Mouse (Mus musculus) CH12F3 (cell line): ENCODE measurements around the gene Chkb.

Source experiments
- in situ Hi-C: fragments of 300-500 bp; cut with MboI; formaldehyde crosslinking; loops from 2 replicates; pipeline ENCODE4 v1.14.3; 2020; ENCODE audit warnings: low sequenced_read_pairs

The Chkb gene

DNA sequence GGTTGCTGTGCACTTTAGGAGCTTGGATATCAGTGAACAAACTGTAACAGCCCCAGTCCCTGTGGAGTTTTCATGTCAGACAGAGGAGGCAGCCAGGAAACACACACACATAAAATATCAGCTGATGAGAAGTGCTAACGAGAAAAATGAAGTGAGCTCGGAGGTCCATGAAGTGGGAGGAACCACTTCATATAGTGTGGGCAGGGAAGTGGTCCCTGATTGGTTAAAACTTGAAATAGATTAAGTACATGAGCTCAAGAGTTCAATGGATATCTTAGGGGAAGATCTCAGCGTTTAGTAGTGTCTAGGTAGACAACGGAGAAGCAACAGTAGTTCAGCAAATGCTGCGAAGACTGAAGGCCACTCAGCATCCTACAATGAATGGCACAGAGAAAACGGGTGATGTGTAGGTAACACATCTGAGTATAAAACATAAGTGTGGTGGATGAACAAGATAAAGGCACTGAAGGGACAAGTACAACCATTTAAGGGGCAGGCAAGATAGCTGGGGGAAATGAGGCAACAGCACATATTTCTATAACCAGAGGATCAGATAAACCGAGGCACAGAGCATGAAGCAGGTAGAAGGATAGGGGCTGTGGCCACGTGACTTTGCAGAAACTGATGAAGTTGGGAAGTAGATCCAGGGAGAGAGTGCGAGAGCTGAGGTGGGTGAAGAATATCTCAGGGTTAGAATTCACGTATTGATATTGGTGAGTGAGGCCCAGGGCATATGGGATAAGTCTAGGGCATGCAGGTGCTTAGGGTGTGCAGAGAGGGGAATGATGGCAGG is 24.7 kb downstream of the Chkb start:
- in situ Hi-C loops = no loop called here

DNA sequence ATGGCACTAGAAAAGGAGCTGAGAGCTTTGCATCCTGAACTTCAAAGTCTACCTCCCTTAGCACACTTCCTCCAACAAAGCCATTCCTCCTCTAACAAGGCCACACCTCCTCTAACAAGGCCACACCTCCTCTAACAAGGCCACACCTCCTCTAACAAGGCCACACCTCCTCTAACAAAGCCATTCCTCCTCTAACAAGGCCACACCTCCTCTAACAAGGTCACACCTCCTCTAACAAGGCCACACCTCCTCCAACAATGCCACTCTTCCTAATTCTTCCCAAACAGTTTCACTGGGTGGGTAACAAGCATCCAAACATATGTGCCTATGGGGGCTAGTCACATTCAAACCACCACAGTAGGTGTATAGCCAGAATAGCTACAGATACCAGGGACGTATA is 27.2 kb downstream of the Chkb start:
- in situ Hi-C loops = no loop called here

DNA sequence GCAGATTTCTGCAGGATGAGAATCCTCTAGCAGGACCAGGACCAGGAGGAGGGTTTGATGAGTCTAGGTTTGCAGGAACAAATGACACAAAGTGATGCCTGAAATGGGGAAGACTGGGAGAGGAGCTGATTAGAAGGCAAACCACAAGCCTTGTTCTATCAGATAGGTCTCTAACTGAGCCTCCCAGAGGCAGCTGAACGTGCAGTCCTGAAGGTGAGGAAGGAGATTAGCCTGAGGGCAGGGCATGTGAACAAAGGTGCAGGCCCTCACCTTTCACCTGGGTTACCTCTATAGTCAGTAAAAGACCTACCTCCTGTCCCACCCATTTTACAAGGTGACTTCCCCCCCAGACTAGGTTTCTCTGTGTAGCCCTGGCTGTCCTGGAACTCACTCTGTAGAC is 30.0 kb downstream of the Chkb start:
- in situ Hi-C loops = no loop called here

DNA sequence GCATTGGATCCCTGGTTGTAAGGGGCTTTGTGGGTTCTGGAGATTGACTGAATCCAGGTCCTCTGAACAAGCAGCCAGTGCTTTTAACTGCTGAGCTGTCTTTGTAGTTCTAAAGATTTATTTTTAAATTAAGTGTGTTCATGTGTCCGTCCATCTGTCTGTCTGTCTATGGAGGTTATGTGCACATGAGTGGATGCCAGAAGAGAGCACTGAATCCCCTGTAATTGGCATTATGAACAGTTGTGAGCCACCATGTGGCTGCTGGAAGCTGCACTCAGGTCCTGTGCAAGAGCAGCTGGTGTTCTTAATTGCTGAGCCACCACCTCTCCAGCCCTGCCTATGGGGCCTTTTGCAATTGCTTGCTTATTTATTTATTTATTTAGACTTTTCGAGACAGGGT is 31.6 kb downstream of the Chkb start:
- in situ Hi-C loops = no loop called here

DNA sequence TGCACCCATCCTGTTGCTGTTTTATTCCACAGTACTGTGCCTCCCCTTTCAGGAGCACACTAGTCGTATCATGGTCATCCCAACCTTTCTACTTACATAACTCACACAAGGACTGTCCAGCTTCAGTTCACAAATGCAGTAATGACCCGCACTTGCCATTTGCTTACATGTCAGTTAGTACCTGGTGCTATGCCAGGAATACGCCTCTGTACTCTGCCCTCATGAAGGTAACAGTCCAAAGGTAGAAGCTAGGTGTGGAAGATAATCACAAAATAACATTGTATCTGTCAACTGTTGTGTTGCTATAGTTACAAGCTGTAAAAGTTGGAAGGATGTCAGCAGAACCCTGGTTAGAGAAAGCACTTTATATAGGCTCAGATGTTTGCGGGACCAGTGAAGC is 32.8 kb downstream of the Chkb start:
- in situ Hi-C loops = no loop called here

DNA sequence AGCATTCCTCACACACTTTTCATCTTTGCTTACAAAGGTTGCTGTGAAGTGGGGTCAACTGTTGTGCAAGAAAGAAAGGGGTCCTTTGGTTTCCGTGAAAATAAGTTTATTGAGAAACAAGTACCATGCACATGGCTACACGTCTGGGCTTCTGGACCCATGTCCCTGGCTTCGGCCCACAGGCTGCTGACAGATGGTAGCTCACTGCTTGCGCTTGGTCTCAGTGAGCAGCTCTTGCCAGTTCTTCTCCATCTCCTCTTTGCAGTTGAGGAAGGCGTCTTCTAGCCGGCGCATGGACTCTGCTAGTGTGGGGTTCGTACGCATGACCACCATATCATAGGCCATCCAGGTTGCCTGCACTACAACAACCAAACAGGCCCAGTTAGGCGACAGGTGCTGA is 39.6 kb downstream of the Chkb start:
- in situ Hi-C loops = no loop called here

DNA sequence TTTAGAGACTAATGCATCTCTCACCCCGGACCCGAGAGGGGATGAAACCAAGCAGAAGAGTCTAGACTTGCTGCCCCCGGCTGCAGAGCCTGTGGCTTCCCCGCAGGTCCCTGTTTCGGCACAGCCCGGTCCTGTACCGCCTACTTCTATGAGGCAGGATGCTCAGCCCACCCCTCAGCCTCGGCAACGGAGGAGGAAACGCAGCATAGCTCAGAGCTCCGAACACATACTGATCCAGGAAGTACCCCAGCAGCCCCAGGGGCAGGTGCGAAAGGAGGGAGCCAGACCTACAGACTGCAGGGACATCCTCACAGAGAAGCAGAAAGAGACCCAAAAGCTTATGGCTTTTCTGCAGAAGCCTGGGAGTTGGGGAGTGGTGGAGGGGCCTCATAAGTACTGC is 42.6 kb downstream of the Chkb start:
- in situ Hi-C loops = no loop called here

DNA sequence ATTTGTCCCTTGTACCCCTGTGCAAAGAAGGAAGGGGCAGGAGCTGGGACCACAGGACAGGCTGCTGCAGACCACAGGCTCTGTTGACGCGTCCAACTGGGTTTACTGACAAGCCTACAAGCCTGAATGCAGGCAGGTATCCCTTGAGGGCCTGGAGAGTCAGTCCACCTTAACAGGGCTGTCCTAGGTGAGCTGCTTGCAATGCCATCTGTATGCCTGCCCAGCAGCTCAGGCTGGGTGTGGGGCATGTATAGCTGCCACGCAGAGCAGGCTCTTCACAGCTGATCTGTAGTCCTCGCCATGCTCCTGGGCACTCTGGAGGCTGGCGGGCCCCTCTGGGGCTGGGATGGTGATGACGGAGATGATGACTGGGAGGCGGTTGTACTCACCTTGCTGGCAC is 45.1 kb downstream of the Chkb start, which contains the start of gene Klhdc7b:
TSS of gene Klhdc7b (plus strand) at position 301 of the 400 bp plus-strand sequence.
- in situ Hi-C loops = no loop called here

DNA sequence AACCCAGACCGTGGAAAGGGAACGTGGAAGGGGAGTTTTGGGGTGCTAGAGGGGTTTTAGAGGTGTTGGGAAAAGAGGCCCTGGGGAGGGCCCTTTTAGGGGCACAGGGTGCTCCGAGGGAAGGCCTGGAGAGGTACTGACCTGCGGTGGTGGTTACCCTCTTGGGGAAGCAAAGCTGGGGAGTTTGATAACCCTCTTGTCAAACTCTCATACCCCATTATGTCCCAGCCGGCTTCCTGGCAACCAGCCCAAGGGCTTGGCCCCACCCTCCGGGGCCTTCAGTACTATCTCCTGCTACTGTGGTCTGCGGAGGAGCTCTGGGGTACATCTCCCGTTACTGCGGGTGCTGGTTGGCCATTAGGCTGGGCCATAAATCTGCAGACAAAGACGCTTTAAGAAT is 50.3 kb downstream of the Chkb start:
- in situ Hi-C loops = no loop called here

DNA sequence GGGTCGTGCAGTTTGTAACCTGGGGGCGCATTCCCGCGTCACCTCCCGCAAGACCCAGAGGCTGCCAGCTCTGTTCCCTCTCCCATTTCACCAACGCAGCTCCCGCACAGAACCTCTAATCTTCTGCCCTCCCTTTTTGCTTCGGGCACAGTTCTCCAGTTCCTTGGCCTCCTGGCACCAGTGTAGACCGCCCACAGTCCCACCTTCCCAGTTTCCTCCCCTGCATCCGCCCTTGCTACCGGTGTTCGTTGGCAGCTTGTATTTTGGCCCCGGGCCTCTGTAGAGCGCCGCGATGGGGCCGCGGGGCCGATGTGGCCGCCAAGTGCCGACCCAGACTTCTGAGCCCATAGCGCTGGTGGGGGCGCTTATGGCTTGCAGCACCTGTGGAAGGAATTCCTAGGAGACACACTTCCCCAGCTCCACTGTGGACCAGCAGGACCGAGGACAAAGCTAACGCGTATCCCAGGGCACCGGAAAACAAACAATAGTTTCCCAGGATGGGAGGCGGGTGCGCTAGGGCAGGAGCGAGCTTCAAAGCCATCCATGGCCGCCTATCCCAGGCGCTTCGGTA is 50.8 kb downstream of the Chkb start, which contains the start of gene Odf3b:
TSS of gene Odf3b (minus strand) at position 452 of the 571 bp plus-strand sequence.
- in situ Hi-C loops = no loop called here

DNA sequence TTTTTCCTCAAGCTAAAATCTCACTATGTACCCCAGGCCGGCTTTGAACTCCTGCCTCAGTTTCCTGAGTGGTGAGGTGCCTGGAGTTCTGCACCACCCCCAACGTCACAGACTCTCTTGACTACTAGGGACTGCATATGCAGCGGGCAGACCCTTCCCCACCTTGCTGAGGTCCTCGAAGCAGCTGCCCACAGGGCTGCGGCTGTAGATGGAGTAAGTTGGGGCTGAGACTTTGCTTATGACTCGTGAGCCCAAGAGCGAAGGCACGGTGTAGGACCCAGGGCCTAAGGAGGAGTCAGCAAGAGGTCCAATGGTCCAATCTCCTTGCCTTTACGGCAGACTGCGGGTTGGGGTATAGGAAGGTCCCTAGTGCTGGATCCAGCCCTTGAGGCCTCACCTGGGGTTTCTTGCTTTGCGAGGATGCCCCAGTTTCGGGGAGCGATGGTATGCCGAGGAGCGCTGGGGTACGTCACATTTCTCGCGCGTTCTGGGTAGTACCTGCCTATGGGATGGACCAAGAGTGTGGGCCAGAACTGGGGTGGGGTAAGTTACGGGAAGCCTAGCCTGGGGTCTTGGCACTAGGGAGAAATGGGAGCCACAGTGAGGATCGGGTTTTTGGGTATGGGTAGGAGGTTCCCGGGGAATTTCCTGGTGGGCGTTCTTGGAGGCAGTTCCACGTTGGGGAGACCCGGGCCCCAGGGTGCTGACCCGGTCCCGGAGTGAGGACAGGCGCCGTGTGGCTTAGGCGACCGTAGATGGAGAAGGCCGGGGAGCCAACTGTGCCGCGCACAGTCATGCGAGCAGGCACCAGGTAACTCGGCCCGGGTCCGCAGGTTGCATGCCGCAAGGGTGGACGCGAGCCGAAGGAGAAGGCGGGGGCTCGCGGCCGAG is 51.5 kb downstream of the Chkb start:
- in situ Hi-C loops = no loop called here

DNA sequence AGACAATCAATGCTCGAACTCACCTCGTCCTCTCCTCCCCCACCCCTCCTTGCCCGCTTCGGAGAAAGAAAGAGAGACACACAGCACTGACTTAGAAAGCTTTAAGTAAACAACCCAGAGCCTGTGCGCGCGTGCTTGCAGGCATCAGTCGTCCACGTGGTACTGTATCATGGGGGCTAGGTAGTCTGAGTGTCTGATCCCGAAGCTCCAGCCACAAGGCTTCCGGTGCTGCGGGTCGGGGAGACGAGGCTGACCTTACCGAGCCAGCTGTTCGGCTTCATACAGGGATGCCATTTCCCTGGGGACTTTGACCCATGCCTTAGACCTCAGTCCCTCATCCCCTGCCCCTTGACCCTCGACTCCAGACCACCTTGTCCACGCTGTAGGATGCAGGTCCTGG is 52.3 kb downstream of the Chkb start:
- in situ Hi-C loops = no loop called here

DNA sequence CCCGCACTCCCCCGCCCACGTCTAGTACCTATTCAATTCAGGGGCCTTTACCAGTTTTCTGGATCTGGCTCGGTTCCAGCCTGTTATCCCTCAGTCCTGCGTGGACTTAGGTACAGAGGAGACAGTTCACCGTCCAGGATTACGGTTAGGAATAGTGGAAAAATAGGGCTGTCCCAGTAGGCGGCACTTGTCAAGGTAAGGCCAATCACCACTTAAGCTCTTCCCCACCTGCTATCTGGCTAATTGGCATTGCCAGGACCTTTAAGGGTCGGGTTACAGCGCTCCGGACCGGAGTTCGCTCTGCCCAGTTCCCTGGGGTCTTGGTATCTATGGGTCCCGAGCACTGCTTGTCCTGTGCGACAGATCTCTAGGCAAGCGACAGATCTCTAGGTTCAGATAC is 52.8 kb downstream of the Chkb start, which contains the start of gene Tymp:
TSS of gene Tymp (minus strand) at position 83 of the 400 bp plus-strand sequence.
- in situ Hi-C loops = no loop called here
